Mouse (Mus musculus) erythroblast, adult 5-6 weeks (primary cell): Measurements from ENCODE around the gene Arhgap25. TPM values are rescaled to one million over a fixed set of nuclear protein-coding genes. Genes with fewer than 3 reads are reported as not detected.
"Not testable (repeated sequence)": the region's sequence is repeated elsewhere in the genome, so short reads cannot be mapped to it uniquely, and the experiment has no call there.

ENCODE experiments used
- ATAC-seq: replicated peaks from 2 replicates; pipeline ENCODE4 v1.8.0; 2016; ENCODE audit warnings: moderate number of reproducible peaks, mild to moderate bottlenecking, moderate TSS enrichment, inconsistent platforms; ENCODE audit not compliant: poor library complexity, low FRiP score, severe bottlenecking
- total RNA-seq, 2 experiments: library from RNA; stranded (forward) in 1 of 2; stranded (reverse) in 1 of 2; fragments of 150-400 nt in 1 of 2; fragments of 200-764, 138-1000 nt in 1 of 2; gene quantifications; 2 replicates each; pipeline versions ENCODE4 v1.2.3 to v1.2.4; 2015 to 2017; ENCODE audit warnings: low replicate concordance in 2 of 2

Gene Arhgap25
- total RNA-seq, 2 experiments from 2014 or later: 9.2 to 19.2 TPM

GRCm38 (mm10) chr6:87513046-87513767, 19.9 kb downstream of the Arhgap25 start:
- peak; percentile 89 for ATAC-seq

GRCm38 (mm10) chr6:87510999-87511398, 22.1 kb downstream of the Arhgap25 start:
- ATAC-seq: no peak

GRCm38 (mm10) chr6:87509806-87510205, 23.3 kb downstream of the Arhgap25 start:
- no peak for ATAC-seq

GRCm38 (mm10) chr6:87504875-87505274, 28.2 kb downstream of the Arhgap25 start:
- ATAC-seq: no peak

DNA sequence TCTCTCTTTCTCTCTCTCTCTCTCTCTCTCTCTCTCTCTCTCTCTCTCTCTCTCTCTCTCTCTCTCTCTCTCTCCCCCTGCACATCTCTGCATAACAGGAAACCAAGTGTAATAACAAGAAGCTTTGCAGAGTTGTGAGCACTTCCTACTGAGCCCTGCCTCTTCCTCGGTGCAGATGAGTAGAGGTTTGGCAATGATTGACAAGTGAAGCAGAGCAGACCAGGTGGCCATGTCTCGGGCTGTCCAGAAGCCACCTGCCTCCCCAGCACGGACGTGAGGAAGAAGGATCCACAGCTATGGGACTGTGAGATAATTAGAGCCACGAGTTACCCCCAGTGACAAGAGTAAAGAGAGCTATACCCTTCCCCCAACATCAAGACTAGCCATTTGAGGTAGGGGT, 29.1 kb downstream of the Arhgap25 start:
- ATAC-seq: no peak

- ATAC-seq: no peak
Observed at GRCm38 (mm10) chr6:87503536-87503935, 29.5 kb downstream of the Arhgap25 start.

- peak; percentile 38; the same call in 1 of the 2 replicates for ATAC-seq
Observed at GRCm38 (mm10) chr6:87502831-87503286, 30.2 kb downstream of the Arhgap25 start.

- ATAC-seq: no peak
Observed at GRCm38 (mm10) chr6:87502411-87502810, 30.6 kb downstream of the Arhgap25 start.

DNA sequence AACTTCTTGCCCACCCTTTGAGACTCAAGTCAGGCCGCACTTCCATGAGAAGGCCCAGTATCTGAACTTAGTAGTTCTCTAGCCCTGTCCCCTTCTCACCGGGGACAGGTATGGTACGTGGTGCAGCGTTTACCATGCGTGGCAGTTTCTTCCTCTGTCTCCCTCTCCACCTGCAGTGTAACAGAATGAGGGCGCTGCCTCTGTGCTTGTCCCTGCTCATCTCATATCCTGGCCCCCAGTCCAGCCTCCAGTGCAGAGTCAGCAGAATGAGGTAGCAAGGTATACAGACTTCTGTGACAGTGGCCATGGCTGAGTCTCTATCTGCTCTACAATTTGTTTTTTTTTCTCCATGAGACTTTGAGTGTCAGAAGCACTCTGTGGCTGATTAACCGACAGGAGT, 32.4 kb downstream of the Arhgap25 start:
- ATAC-seq: no peak

GRCm38 (mm10) chr6:87499791-87500190, 33.3 kb downstream of the Arhgap25 start:
- no peak for ATAC-seq

GRCm38 (mm10) chr6:87496143-87496542, 36.9 kb downstream of the Arhgap25 start:
- ATAC-seq: no peak

DNA sequence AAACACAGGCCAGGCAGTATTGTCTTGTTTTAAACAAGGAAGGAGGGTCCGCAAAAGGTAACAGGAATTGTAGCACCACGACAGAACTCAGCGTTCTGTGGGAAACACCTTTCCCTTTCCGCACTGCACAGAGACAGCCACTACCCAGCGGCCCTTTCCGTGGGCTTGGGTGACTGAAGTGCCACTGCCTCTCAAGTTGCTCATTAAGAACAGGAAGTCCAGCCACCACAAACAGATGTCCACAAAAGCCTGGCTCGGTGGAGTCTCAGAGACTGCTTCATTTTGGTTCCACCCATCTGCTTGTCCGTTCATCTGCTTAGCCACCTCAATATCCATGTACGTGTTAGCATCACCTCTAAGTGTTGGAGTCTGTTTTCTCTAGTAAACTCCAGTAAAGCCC, 38.7 kb downstream of the Arhgap25 start:
- ATAC-seq: no peak

DNA sequence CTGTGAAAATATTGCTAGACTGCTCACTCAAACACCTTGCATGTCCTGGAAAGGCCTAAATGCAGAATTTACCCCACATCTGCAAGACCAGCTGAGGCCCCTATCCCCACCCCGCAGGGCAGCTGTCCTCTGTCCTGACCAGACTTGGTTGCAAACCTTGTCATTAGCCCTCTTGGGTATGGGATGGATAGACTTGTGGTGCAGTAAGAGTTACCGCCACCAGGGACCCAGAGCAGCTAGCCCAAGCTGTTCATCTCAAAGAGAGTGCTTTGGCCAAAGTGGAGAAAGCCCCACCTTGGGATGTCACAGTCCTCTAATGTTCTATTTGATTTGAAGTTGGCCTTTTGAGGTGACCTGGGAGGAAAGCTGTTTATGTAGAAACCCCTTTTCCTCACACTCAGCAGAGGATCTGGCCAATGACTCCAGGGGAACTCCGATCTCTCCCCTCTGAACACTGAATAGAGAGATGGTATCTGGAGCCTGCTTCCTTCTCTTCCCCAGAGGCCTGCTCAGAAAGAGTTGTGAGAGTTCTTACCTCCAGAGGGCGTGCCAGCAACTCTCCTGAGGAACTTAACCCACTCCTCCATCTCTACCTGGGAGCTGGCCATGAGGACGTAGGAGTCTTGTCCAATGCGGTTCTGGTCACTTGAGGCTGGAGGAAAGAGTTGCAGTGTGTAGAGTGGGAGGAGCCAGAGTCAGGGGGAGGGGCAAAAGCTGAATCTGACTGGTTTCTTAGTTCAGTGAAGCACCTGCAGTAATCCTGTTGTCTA, 45.2 kb downstream of the Arhgap25 start:
- 0 out of 2 replicates have a peak, but pooled peaks have one; percentile 37 for ATAC-seq

DNA sequence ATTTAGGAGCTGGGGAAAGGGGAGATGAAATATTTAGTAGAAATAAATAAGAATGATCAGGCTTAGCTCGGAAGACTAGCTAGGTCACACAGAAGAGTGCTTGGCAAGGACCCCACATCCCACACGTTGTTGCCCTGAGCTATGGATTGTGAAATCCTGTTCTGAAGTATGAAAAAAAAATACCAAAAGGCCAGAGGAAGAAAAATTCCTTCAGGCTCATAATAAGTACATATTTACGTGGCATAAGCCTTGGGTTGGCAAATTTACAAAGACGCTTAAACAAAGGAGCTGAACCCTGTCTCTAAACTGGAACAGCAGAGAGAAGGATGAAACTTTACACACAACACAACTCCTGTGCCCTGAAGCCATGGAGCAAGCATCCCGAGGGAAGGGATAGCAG, 48.3 kb downstream of the Arhgap25 start:
- ATAC-seq: no peak

DNA sequence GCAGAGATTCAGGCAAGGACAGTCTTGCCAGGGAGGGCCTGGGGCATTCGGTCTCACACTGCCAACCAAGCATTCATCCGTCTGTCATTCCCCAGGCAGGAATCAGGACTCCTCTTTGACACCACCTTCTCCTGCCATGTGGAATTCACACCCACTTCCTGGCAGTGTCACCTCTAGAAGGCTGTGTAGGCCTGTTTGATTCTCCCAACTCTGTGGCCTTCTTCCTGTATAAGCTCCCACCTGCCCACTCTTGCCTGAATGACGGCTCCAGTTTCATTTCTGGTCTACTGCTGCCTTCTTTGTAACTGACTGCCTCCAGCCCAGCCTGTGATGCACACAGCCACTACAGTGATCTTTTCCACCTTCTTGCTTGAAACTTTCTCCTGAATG, 49.2 kb downstream of the Arhgap25 start:
- no peak for ATAC-seq

DNA sequence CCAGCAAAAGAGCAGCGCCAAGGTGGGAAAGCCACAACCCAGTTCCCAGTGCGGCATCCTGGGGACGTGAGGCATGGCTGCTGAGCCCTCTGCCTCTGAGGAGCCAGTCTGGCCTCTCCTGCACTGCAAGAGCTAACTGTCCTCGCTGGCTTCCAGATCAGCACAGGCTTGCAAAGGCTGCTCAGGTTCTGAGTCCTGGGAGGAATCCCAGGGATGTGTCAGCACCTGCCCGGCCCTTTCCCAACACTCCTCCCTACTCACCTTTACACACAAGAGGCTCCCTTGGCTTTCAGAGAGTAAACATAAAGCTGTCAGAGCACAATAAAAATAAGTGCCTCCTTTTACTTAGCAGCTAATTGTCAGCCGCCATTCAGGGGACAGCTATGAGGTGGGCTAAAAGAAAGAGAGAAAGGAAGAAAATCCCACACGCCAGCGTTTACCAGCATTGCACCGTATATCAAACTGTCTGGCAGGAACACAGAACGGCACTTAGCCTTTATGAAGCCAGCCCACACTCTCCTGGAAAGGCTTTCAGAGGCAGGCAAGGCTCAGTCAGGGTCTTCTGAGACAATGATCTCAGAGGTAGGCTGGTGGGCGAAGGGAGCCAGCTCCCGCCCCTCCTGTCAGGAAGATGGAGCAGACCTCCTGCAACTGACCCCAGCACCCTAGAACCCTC, 49.7 kb downstream of the Arhgap25 start:
- ATAC-seq: no peak

- ATAC-seq: no peak
Observed at GRCm38 (mm10) chr6:87479291-87479999, 53.6 kb downstream of the Arhgap25 start.

DNA sequence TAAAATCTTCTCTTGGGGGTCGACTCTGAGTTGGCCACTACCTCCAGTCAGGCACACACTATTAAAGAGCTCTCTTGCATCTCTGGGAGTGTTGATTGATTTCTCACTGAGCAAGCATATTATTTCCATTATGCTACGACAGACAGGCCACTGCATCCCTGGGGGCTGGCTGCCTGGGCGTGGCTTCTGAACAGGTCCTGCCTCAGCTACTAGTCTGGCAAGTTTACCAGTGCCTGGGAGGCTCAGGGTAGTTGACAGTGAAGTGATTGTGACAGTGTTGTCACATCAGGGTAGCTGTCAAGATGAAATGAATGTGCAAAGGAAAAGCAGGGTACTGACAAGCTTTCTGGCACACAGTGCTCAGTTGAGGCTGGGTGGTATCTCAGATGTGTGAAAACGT, 54.2 kb downstream of the Arhgap25 start:
- ATAC-seq: no peak

GRCm38 (mm10) chr6:87475223-87475622, 57.8 kb downstream of the Arhgap25 start:
- ATAC-seq: no peak

- not testable (repeated sequence) for ATAC-seq
Observed at GRCm38 (mm10) chr6:87470098-87470497, 63.0 kb downstream of the Arhgap25 start.
